Mouse (Mus musculus) frontal cortex, adult (tissue): ENCODE results near the gene Nupr1l.
"Not testable (repeated sequence)": the region's sequence is repeated elsewhere in the genome, so short reads cannot be mapped to it uniquely, and the experiment has no call there.

Experiments
- ATAC-seq: cut with Nextera tagmentation; 2 replicates; pipeline ENCODE4 v1.9.2; 2017; ENCODE audit warnings: mild to moderate bottlenecking, moderate library complexity, mixed read lengths; ENCODE audit not compliant: low TSS enrichment

The Nupr1l gene

GRCm38 (mm10) chr5:129915491-129915890, 7.2 kb downstream of the Nupr1l start:
- not testable (repeated sequence) for ATAC-seq

- no peak for ATAC-seq
These were observed 9.8 kb downstream of the Nupr1l start for GRCm38 (mm10) chr5:129918065-129918651.

GRCm38 (mm10) chr5:129918752-129919151, 10.4 kb downstream of the Nupr1l start:
- ATAC-seq = no peak

GRCm38 (mm10) chr5:129919320-129919719, 11.0 kb downstream of the Nupr1l start:
- no peak for ATAC-seq

GRCm38 (mm10) chr5:129921972-129922371, 13.6 kb downstream of the Nupr1l start:
- no peak for ATAC-seq

- no peak for ATAC-seq
These were observed 16.6 kb downstream of the Nupr1l start for GRCm38 (mm10) chr5:129924820-129925452.

- ATAC-seq = no peak
These were observed 17.6 kb downstream of the Nupr1l start for GRCm38 (mm10) chr5:129925933-129926332.

- no peak for ATAC-seq
These were observed 21.9 kb downstream of the Nupr1l start for GRCm38 (mm10) chr5:129929924-129930855.

GRCm38 (mm10) chr5:129936941-129937340, 28.6 kb downstream of the Nupr1l start:
- ATAC-seq = no peak

GRCm38 (mm10) chr5:129940281-129940680, 31.9 kb downstream of the Nupr1l start:
- ATAC-seq = no peak

GRCm38 (mm10) chr5:129940736-129941494, 32.6 kb downstream of the Nupr1l start:
- ATAC-seq = peak; percentile 61

GRCm38 (mm10) chr5:129941495-129942045, 33.2 kb downstream of the Nupr1l start, which contains the start of gene Vkorc1l1:
Vkorc1l1 (plus strand) TSS chr5:129941970.
- ATAC-seq = peak; percentile 91

GRCm38 (mm10) chr5:129942073-129942939, 34.0 kb downstream of the Nupr1l start:
- peak; percentile 5; the same call in 1 of the 2 replicates for ATAC-seq

GRCm38 (mm10) chr5:129943402-129943801, 35.1 kb downstream of the Nupr1l start:
- ATAC-seq = no peak

GRCm38 (mm10) chr5:129947528-129948033, 39.2 kb downstream of the Nupr1l start:
- ATAC-seq = no peak

- ATAC-seq = no peak
These were observed 43.8 kb downstream of the Nupr1l start for GRCm38 (mm10) chr5:129952143-129952542.

GRCm38 (mm10) chr5:129954473-129955254, 46.3 kb downstream of the Nupr1l start:
- no peak for ATAC-seq

- no peak for ATAC-seq
These were observed 47.5 kb downstream of the Nupr1l start for GRCm38 (mm10) chr5:129955792-129956191.

GRCm38 (mm10) chr5:129963224-129963623, 54.9 kb downstream of the Nupr1l start:
- no peak for ATAC-seq
